Mouse (Mus musculus) stomach, postnatal 0 days (tissue): ENCODE results near the gene Mfsd11. TPM values are rescaled to one million over a fixed set of nuclear protein-coding genes. Genes with fewer than 3 reads are reported as not detected.

Source experiments
- ATAC-seq: fragments of 200-750 bp; cut with Nextera tagmentation; 2 replicates; pipeline ENCODE4 v1.8.0; 2017; ENCODE audit not compliant: low FRiP score, low TSS enrichment
- DNase-seq: peaks from one replicate; pipeline ENCODE4 v3.0.0-alpha.2; 2016; ENCODE audit warnings: low spot score
- H3K27ac ChIP-seq: fragments of 300-500 bp; sonication (generic); replicated peaks from 2 replicates; pipeline ENCODE4 v1.5.1; 2014; ENCODE audit warnings: mild to moderate bottlenecking, control low read depth
- H3K27me3 ChIP-seq: fragments of 300-500 bp; sonication (generic); 2 replicates; pipeline ENCODE4 v1.6.1; 2014; ENCODE audit warnings: low read length; ENCODE audit not compliant: control insufficient read depth, insufficient read depth
- H3K36me3 ChIP-seq: fragments of 300-500 bp; sonication (generic); 2 replicates; pipeline ENCODE4 v1.6.1; 2014; ENCODE audit warnings: low read length, mixed read lengths; ENCODE audit not compliant: control insufficient read depth, insufficient read depth
- H3K4me1 ChIP-seq: fragments of 300-500 bp; sonication (generic); replicated peaks from 2 replicates; pipeline ENCODE4 v1.6.1; 2014; ENCODE audit warnings: antibody characterized with exemption; ENCODE audit not compliant: control insufficient read depth, insufficient read depth
- H3K4me2 ChIP-seq: fragments of 300-500 bp; sonication (generic); replicated peaks from 2 replicates; pipeline ENCODE4 v1.6.1; 2014; ENCODE audit warnings: low read depth, mild to moderate bottlenecking, control low read depth, moderate library complexity
- H3K4me3 ChIP-seq: fragments of 300-500 bp; sonication (generic); 2 replicates; pipeline ENCODE4 v1.5.1; 2014; ENCODE audit warnings: low read depth, low read length, control low read depth
- H3K9ac ChIP-seq: fragments of 300-500 bp; sonication (generic); 2 replicates; pipeline ENCODE4 v1.6.1; 2014; ENCODE audit warnings: mild to moderate bottlenecking, low read length, control low read depth, mixed read lengths
- H3K9me3 ChIP-seq: fragments of 300-500 bp; sonication (generic); 2 replicates; pipeline ENCODE4 v1.6.1; 2016; ENCODE audit warnings: low read length; ENCODE audit not compliant: control insufficient read depth
- CTCF ChIP-seq: IDR thresholded peaks from 2 replicates; pipeline ENCODE4 v1.5.1; 2016; ENCODE audit warnings: antibody characterized with exemption, low read depth, mild to moderate bottlenecking, moderate library complexity
- EP300 ChIP-seq: optimal IDR thresholded peaks from 2 replicates; pipeline ENCODE3; 2016; ENCODE audit warnings: antibody characterized with exemption
- WGBS: fragments of 180-500 bp; shearing (Covaris S2); extraction: QIAGEN DNeasy Blood & Tissue Kit; methylation state at CpG from one replicate; pipeline ENCODE4 v1.1.7; 2014; 5-methylcytosine and 5-hydroxymethylcytosine counted together
- polyA plus RNA-seq: library from polyadenylated mRNA; unstranded; fragments of >200 nt; fragmentation: Nextera tagmentation; extraction: Ambion mirVana; gene quantifications from 2 replicates; pipeline ENCODE4 v1.2.1, GENCODE M21; 2015

Mfsd11 gene
- polyA plus RNA-seq, 1 experiment from 2014 or later = 31.5 TPM

DNA sequence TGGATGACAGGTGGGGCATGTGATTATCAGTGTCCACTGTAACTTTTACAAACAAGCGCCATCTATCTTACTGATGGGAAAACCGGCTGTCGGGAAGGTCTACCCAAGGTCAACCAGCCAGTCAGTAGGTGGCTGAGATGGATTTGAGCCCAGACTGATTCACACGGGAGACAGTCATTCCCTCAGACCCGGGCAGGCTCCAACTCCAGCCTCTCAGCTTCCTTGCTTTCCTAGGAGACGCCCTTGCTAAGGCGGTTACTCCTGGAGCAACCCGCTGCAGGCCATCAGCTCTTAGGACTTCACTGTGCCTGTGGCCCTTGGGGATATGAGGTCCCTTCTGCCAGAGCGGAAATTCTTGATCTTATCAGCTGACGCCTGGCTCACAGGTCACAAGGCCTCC is 12.2 kb downstream of the Mfsd11 start:
- Histone ChIP-seq H3K4me1 (no peaks in the 10 kb centered on the region), H3K9ac (no peak overlapping the region), H3K4me3 (no peak overlapping the region), H3K36me3 (peaks cover 26% of the 10 kb centered on the region; the same call in 1 of the 2 replicates), H3K27me3 (no peaks in the 10 kb centered on the region), H3K27ac (no peak overlapping the region), H3K9me3 (no peaks in the 10 kb centered on the region), H3K4me2 (no peak overlapping the region)
- TF ChIP-seq CTCF (no peak), EP300 (no peak)
- 62% methylated on average over 10 of the region's 10 CpGs for WGBS
- ATAC-seq (no peak), DNase-seq (no peak)

GRCm38 (mm10) chr11:116865945-116866585 is 13.8 kb downstream of the Mfsd11 start:
- DNase-seq = no peak
- no peak; the same call in 1 of the 2 replicates for ATAC-seq
- Histone ChIP-seq H3K4me3 (no peak overlapping the region), H3K9ac (no peak overlapping the region), H3K27ac (no peak overlapping the region), H3K4me1 (no peaks in the 10 kb centered on the region), H3K4me2 (no peak overlapping the region), H3K27me3 (no peaks in the 10 kb centered on the region), H3K9me3 (no peaks in the 10 kb centered on the region), H3K36me3 (peaks cover 24% of the 10 kb centered on the region; the same call in 1 of the 2 replicates)
- TF ChIP-seq EP300 (no peak), CTCF (no peak)
- 70% methylated on average over 12 of the region's 12 CpGs for WGBS

GRCm38 (mm10) chr11:116868129-116868528 is 15.9 kb downstream of the Mfsd11 start:
- H3K4me2 ChIP-seq = no peak overlapping the region
- whole genome bisulfite sequencing = 69% methylated on average over 3 of the region's 3 CpGs
- no peaks in the 10 kb centered on the region for H3K9me3 ChIP-seq
- TF ChIP-seq CTCF = no peak
- no peak for TF ChIP-seq EP300
- H3K27ac ChIP-seq = no peak overlapping the region
- H3K27me3 ChIP-seq = no peaks in the 10 kb centered on the region
- DNase-seq (no peak), ATAC-seq (no peak)
- no peak overlapping the region for H3K9ac ChIP-seq
- H3K4me1 ChIP-seq = no peaks in the 10 kb centered on the region
- H3K4me3 ChIP-seq = no peak overlapping the region
- H3K36me3 ChIP-seq = peaks cover 26% of the 10 kb centered on the region; the same call in 1 of the 2 replicates

- Histone ChIP-seq H3K4me1 (no peaks in the 10 kb centered on the region), H3K27me3 (no peaks in the 10 kb centered on the region), H3K9ac (no peak overlapping the region), H3K9me3 (no peaks in the 10 kb centered on the region), H3K4me3 (no peak overlapping the region), H3K4me2 (no peak overlapping the region), H3K36me3 (peaks cover 24% of the 10 kb centered on the region), H3K27ac (peak overlapping the region; percentile 53; the same call in 1 of the 2 replicates)
- TF ChIP-seq CTCF (no peak), EP300 (no peak)
- WGBS = 73% methylated on average over 8 of the region's 8 CpGs
- DNase-seq = no peak
- ATAC-seq = peak; percentile 43; the same call in 1 of the 2 replicates
Observed at GRCm38 (mm10) chr11:116869223-116869622, 17.0 kb downstream of the Mfsd11 start.

DNA sequence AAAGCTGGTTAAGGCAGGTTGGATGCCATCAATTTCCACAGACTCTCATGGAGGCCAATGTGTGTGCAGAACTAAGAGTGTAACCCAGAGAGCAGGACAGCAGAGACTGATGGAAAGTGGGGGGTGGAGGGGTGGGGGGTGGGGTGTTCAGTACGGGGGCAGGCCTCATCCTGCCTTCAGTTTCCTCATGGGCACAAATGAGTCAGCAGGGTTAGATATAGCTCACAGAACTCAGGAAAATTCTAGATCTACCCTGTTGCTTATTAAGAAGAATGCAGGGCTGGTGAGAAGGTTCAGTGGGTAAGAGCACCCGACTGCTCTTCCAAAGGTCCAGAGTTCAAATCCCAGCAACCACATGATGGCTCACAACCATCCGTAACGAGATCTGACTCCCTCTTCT is 17.4 kb downstream of the Mfsd11 start:
- no peak for ATAC-seq
- Histone ChIP-seq H3K4me2 (no peak overlapping the region), H3K27ac (no peak overlapping the region), H3K9me3 (no peaks in the 10 kb centered on the region), H3K4me1 (no peaks in the 10 kb centered on the region), H3K27me3 (no peaks in the 10 kb centered on the region), H3K36me3 (peaks cover 23% of the 10 kb centered on the region), H3K4me3 (no peak overlapping the region), H3K9ac (no peak overlapping the region)
- WGBS = 78% methylated on average over 4 of the region's 4 CpGs
- TF ChIP-seq CTCF = no peak
- TF ChIP-seq EP300 = no peak
- no peak for DNase-seq

DNA sequence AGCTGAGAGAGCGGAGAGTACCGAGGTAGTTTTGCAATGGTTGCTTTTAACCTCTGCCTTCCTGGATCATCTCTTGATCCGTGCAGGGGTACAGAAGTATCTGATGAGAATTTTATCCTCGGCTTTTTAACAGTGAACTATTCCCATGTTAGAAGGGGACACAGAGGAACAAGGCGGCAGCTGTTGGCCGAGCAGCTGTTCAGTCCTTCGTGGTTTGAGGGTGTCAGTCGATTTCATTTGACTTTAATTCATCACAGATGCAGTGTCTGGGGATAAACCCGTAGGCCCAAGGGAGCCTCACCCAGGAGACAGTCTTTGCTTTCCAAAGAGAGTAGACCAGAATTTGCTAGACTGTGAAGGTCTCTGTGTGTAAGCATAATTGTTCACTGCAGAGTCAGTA is 19.3 kb downstream of the Mfsd11 start:
- no peak overlapping the region for H3K4me2 ChIP-seq
- H3K4me1 ChIP-seq = no peaks in the 10 kb centered on the region
- TF ChIP-seq CTCF (no peak), EP300 (no peak)
- DNase-seq (no peak), ATAC-seq (no peak)
- WGBS = 88% methylated on average over 9 of the region's 9 CpGs
- no peak overlapping the region for H3K27ac ChIP-seq
- H3K27me3 ChIP-seq = no peaks in the 10 kb centered on the region
- no peaks in the 10 kb centered on the region for H3K9me3 ChIP-seq
- H3K4me3 ChIP-seq = no peak overlapping the region
- peaks cover 10% of the 10 kb centered on the region for H3K36me3 ChIP-seq
- H3K9ac ChIP-seq = no peak overlapping the region
